Mouse (Mus musculus) C2C12 (cell line): ENCODE measurements at regions not wholly inside any gene's neighbourhood (a gene's known extent, or its start where the extent isn't known, plus 50 kb on each side); places are given as distances from the start of the nearest gene placed in this dataset.

Experiments
- CEBPB ChIP-seq: IDR thresholded peaks from one replicate; pipeline ENCODE4 v1.6.1; 2011; ENCODE audit warnings: low read depth, mild to moderate bottlenecking, control low read depth, moderate library complexity
- CTCF ChIP-seq: IDR thresholded peaks from one replicate; pipeline ENCODE4 v1.5.1; 2011; ENCODE audit not compliant: control insufficient read depth, insufficient read depth, insufficient read length
- FOSL1 ChIP-seq: IDR thresholded peaks from one replicate; pipeline ENCODE4 v1.8.0; 2011; ENCODE audit warnings: mild to moderate bottlenecking, low read length; ENCODE audit not compliant: poor library complexity, insufficient read depth, severe bottlenecking
- MAX ChIP-seq: IDR thresholded peaks from one replicate; pipeline ENCODE4 v1.6.1; 2011; ENCODE audit warnings: mild to moderate bottlenecking, control low read depth
- MYOG ChIP-seq: IDR thresholded peaks from one replicate; pipeline ENCODE4 v1.6.1; 2011; ENCODE audit not compliant: control insufficient read depth, insufficient read length; ENCODE audit errors: extremely low read depth
- USF1 ChIP-seq: IDR thresholded peaks from one replicate; pipeline ENCODE4 v1.6.1; 2011; ENCODE audit warnings: low read depth, mild to moderate bottlenecking, control low read depth, moderate library complexity

- TF ChIP-seq CEBPB (no peak), CTCF (no peak), MAX (no peak), MYOG (no peak), USF1 (no peak), FOSL1 (no peak)
Measured at GRCm38 (mm10) chr15:40005096-40005495, 129.1 kb upstream of the 9330182O14Rik start.
